ENCODE assay signal across 23 mouse cellular contexts in the genomic region with DNA sequence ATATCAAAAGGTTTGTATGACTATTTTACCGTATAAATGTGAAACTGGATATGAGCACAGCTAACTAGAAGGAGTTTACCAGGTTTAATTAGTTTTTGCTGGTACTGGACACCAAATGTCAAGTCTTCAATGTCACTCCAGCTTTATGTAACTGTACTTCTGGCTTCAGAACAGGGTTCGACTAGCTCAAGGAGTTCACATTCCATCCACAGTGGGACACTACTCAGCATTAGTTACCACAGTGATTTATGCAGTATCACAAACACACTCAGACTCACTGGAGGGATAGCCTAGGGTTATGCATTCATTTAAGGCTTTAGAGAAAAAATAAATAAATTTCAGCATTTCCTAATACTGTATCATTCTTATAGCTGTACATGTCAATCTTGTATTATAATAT. TPM values are rescaled to one million over a fixed set of nuclear protein-coding genes. Genes with fewer than 3 reads are reported as not detected.
DNase-seq lines count a peak whose midpoint lies in the region; ATAC-seq lines count a peak whose summit lies in the region.
"Had no signal": no experiment of that assay in that cellular context is flagged by ENCODE, and none has a peak within 500 bp of the region (broad histone marks: within the 10 kb centered on the region; RNA-seq: fewer than 3 reads in every experiment).

No protein-coding gene starts in this region.

- H3K4me3 ChIP-seq in kidney, embryonic 14.5 days (ENCODE audit: low read length) = no peak overlapping the region
- H3K4me3 ChIP-seq: embryonic facial prominence, embryonic 13.5 days; forebrain, embryonic 10.5 days; forebrain, embryonic 15.5 days; liver, embryonic 12.5 days had no signal

- no peak for ATAC-seq in kidney, embryonic 14.5 days (ENCODE audit: low FRiP score, low TSS enrichment)
- ATAC-seq: activated CD4-positive, CD25-positive, alpha-beta regulatory T cell, adult 4 months; forebrain, embryonic 15.5 days; liver, embryonic 12.5 days; liver, postnatal 0 days had no signal

- H3K27ac ChIP-seq in kidney, embryonic 14.5 days (ENCODE audit: low read depth, low read length) = no peak overlapping the region
- H3K27ac ChIP-seq: embryonic facial prominence, embryonic 13.5 days; forebrain, embryonic 10.5 days; forebrain, embryonic 15.5 days; hindbrain, embryonic 14.5 days; liver, embryonic 12.5 days had no signal

- no peak overlapping the region for H3K4me2 ChIP-seq in kidney, embryonic 14.5 days (replicated peaks; ENCODE audit: low read depth, low read length)
- H3K4me2 ChIP-seq: embryonic facial prominence, embryonic 13.5 days; forebrain, embryonic 15.5 days; heart, embryonic 11.5 days; hindbrain, embryonic 14.5 days; liver, embryonic 12.5 days had no signal

- H3K36me3 ChIP-seq in kidney, embryonic 14.5 days (ENCODE audit: control insufficient read depth, insufficient read depth, low read length) = no peaks in the 10 kb centered on the region
- H3K36me3 ChIP-seq: forebrain, embryonic 15.5 days; liver, embryonic 12.5 days had no signal

- no peak overlapping the region for H3K9ac ChIP-seq in kidney, embryonic 14.5 days (ENCODE audit: low read depth, low read length)
- H3K9ac ChIP-seq: embryonic facial prominence, embryonic 13.5 days; forebrain, embryonic 15.5 days; hindbrain, embryonic 14.5 days; liver, embryonic 12.5 days; liver, postnatal 0 days had no signal

- no peaks in the 10 kb centered on the region for H3K27me3 ChIP-seq in kidney, embryonic 14.5 days (ENCODE audit: control insufficient read depth, insufficient read depth, low read length)
- H3K27me3 ChIP-seq: CH12.LX; embryonic facial prominence, embryonic 13.5 days; forebrain, embryonic 15.5 days; liver, embryonic 12.5 days had no signal

- H3K9me3 ChIP-seq in kidney, embryonic 14.5 days (ENCODE audit: control insufficient read depth, low read length) = no peaks in the 10 kb centered on the region
- H3K9me3 ChIP-seq: embryonic facial prominence, embryonic 13.5 days; forebrain, embryonic 10.5 days; forebrain, embryonic 15.5 days; liver, embryonic 12.5 days had no signal

- WGBS in kidney, embryonic 14.5 days = 75% methylated on average over 2 of the region's 2 CpGs

- H3K4me1 ChIP-seq in kidney, embryonic 14.5 days (ENCODE audit: control insufficient read depth, insufficient read depth, low read length) = peaks cover 10% of the 10 kb centered on the region; the same call in 1 of the 2 replicates

- DNase-seq in gastrocnemius, adult 18-20 months (ENCODE audit: low spot score) = peak; percentile 30
- no peak for DNase-seq in gastrocnemius, postnatal 10 days
- peak; percentile 56 for DNase-seq in kidney, adult 11 months
- no peak for DNase-seq in kidney, postnatal 10 days
- DNase-seq in kidney, postnatal 36 days = peak; percentile 21 to 66
- DNase-seq in skeletal muscle tissue, adult 2 months (ENCODE audit: low read depth, low spot score) = peak; percentile 79
- DNase-seq: adrenal gland, adult 2 months; adrenal gland, postnatal 36 days; cerebellum, adult 18-20 months; cerebellum, postnatal 10 days; gastrocnemius, postnatal 14 days; left cerebral cortex, postnatal 4 days; liver, postnatal 0 days; midbrain, embryonic 14.5 days had no signal

RNA-seq across cellular contexts. Expression of gene Stxbp4, which starts 5.4 kb away (rescaled TPM):
- 10 to 100 TPM; 12.8 to 14.5 TPM for total RNA-seq in gastrocnemius, adult 18-20 months (2021)
- total RNA-seq in gastrocnemius, postnatal 10 days (2021) = 10 to 100 TPM; 11.4 to 13.5 TPM
- polyA plus RNA-seq in kidney, embryonic 14.5 days (2014; fragmentation: Nextera tagmentation; extraction: Ambion mirVana) = 25.7 and 29.3 TPM in 2 replicates

RNA-seq across cellular contexts. Expression of gene Cox11, which starts 5.5 kb away (rescaled TPM):
- total RNA-seq in gastrocnemius, adult 18-20 months (2021) = 10 to 100 TPM; 22.1 to 23.6 TPM
- total RNA-seq in gastrocnemius, postnatal 10 days (2021) = 10 to 100 TPM; 21.6 to 22.2 TPM
- 30.4 and 33.5 TPM in 2 replicates for polyA plus RNA-seq in kidney, embryonic 14.5 days (2014; fragmentation: Nextera tagmentation; extraction: Ambion mirVana)

RNA-seq across cellular contexts. Expression of gene Tom1l1, which starts 55.7 kb away (rescaled TPM):
- total RNA-seq in gastrocnemius, adult 18-20 months (2021) = 10 to 100 TPM; 13.5 to 16.1 TPM
- total RNA-seq in gastrocnemius, postnatal 10 days (2021) = 10 to 100 TPM; 13.7 to 16.5 TPM
- polyA plus RNA-seq in kidney, embryonic 14.5 days (2014; fragmentation: Nextera tagmentation; extraction: Ambion mirVana) = 26.5 and 36.6 TPM in 2 replicates

Comparison
In these comparisons a context has a peak if more than half of its experiments do, and no peak if none do; other contexts are left out.
1. DNase-seq: peak in gastrocnemius, adult 18-20 months (single experiment), kidney, adult 11 months (single experiment), kidney, postnatal 36 days (2 of 2) and skeletal muscle tissue, adult 2 months (single experiment); none in gastrocnemius, postnatal 10 days (single experiment) and kidney, postnatal 10 days (single experiment).